Mouse (Mus musculus): ENCODE results near the gene Nfic. TPM values are rescaled to one million over a fixed set of nuclear protein-coding genes. Genes with fewer than 3 reads are reported as not detected.

The Nfic gene
- polyA plus RNA-seq, 1 experiment from 2014 or later = 21.1 TPM

GRCm38 (mm10) chr10:81404720-81405119 is 50.7 kb downstream of the Nfic start:
- H3K4me2 ChIP-seq (ENCODE audit: low read depth, low read length) = peak overlapping the region; percentile 40
- ATAC-seq = no peak
- H3K27me3 ChIP-seq (ENCODE audit: insufficient read depth, low read length) = peaks cover 4% of the 10 kb centered on the region; the same call in 1 of the 2 replicates
- H3K4me3 ChIP-seq (ENCODE audit: low read depth, low read length) = no peak overlapping the region
- 32% methylated on average over 17 of the region's 18 CpGs for WGBS (ENCODE audit: insufficient replicate concordance)
- H3K27ac ChIP-seq (ENCODE audit: low read depth) = peak overlapping the region; percentile 39
- no peak for TF ChIP-seq EP300 (IDR thresholded peaks at IDR 0.05; ENCODE audit: low read depth)
- no peak for TF ChIP-seq CTCF (IDR thresholded peaks at IDR 0.05; ENCODE audit: low read depth)
- H3K36me3 ChIP-seq (replicated peaks; ENCODE audit: insufficient read depth, low read length) = peaks cover 24% of the 10 kb centered on the region
- H3K9me3 ChIP-seq (ENCODE audit: low read length) = no peaks in the 10 kb centered on the region
- no peak for DNase-seq
- H3K9ac ChIP-seq (replicated peaks) = no peak overlapping the region
- peaks cover 40% of the 10 kb centered on the region for H3K4me1 ChIP-seq (ENCODE audit: insufficient read depth)

- 55% methylated on average over 9 of the region's 9 CpGs for WGBS (ENCODE audit: insufficient replicate concordance)
- H3K27ac ChIP-seq (ENCODE audit: low read depth) = no peak overlapping the region
- TF ChIP-seq CTCF (IDR thresholded peaks at IDR 0.05; ENCODE audit: low read depth) (no peak), EP300 (IDR thresholded peaks at IDR 0.05; ENCODE audit: low read depth) (no peak)
- peaks cover 35% of the 10 kb centered on the region for H3K4me1 ChIP-seq (ENCODE audit: insufficient read depth)
- peaks cover 4% of the 10 kb centered on the region; the same call in 1 of the 2 replicates for H3K27me3 ChIP-seq (ENCODE audit: insufficient read depth, low read length)
- peaks cover 31% of the 10 kb centered on the region for H3K36me3 ChIP-seq (replicated peaks; ENCODE audit: insufficient read depth, low read length)
- no peak overlapping the region for H3K9ac ChIP-seq (replicated peaks)
- ATAC-seq (no peak), DNase-seq (no peak)
- no peak overlapping the region for H3K4me3 ChIP-seq (ENCODE audit: low read depth, low read length)
- no peaks in the 10 kb centered on the region for H3K9me3 ChIP-seq (ENCODE audit: low read length)
- peak overlapping the region; percentile 40; the same call in 1 of the 2 replicates for H3K4me2 ChIP-seq (ENCODE audit: low read depth, low read length)
Observed at GRCm38 (mm10) chr10:81404082-81404481, 51.4 kb downstream of the Nfic start.

- no peak overlapping the region for H3K4me2 ChIP-seq (ENCODE audit: low read depth, low read length)
- peaks cover 29% of the 10 kb centered on the region for H3K4me1 ChIP-seq (ENCODE audit: insufficient read depth)
- TF ChIP-seq EP300 (IDR thresholded peaks at IDR 0.05; ENCODE audit: low read depth) (no peak), CTCF (IDR thresholded peaks at IDR 0.05; ENCODE audit: low read depth) (no peak)
- H3K27me3 ChIP-seq (ENCODE audit: insufficient read depth, low read length) = peaks cover 3% of the 10 kb centered on the region; the same call in 1 of the 2 replicates
- H3K9me3 ChIP-seq (ENCODE audit: low read length) = no peaks in the 10 kb centered on the region
- H3K4me3 ChIP-seq (ENCODE audit: low read depth, low read length) = no peak overlapping the region
- H3K27ac ChIP-seq (ENCODE audit: low read depth) = no peak overlapping the region; the same call in 1 of the 2 replicates
- DNase-seq (no peak), ATAC-seq (no peak)
- peaks cover 32% of the 10 kb centered on the region for H3K36me3 ChIP-seq (replicated peaks; ENCODE audit: insufficient read depth, low read length)
- 84% methylated on average over 10 of the region's 10 CpGs for whole genome bisulfite sequencing (ENCODE audit: insufficient replicate concordance)
- H3K9ac ChIP-seq (replicated peaks) = no peak overlapping the region
Observed at GRCm38 (mm10) chr10:81403511-81403910, 51.9 kb downstream of the Nfic start.

- Histone ChIP-seq H3K9ac (replicated peaks) (no peak overlapping the region), H3K27me3 (ENCODE audit: insufficient read depth, low read length) (no peaks in the 10 kb centered on the region), H3K9me3 (ENCODE audit: low read length) (no peaks in the 10 kb centered on the region), H3K27ac (ENCODE audit: low read depth) (peak overlapping the region; percentile 71), H3K4me2 (ENCODE audit: low read depth, low read length) (peak overlapping the region; percentile 29; the same call in 1 of the 2 replicates), H3K36me3 (replicated peaks; ENCODE audit: insufficient read depth, low read length) (peaks cover 35% of the 10 kb centered on the region), H3K4me1 (ENCODE audit: insufficient read depth) (peaks cover 18% of the 10 kb centered on the region), H3K4me3 (ENCODE audit: low read depth, low read length) (no peak overlapping the region)
- 52% methylated on average over 7 of the region's 7 CpGs for WGBS (ENCODE audit: insufficient replicate concordance)
- DNase-seq = no peak
- ATAC-seq = peak; percentile 14
- TF ChIP-seq EP300 (IDR thresholded peaks at IDR 0.05; ENCODE audit: low read depth) = no peak
- TF ChIP-seq CTCF (IDR thresholded peaks at IDR 0.05; ENCODE audit: low read depth) = no peak
Observed at GRCm38 (mm10) chr10:81402227-81402765, 53.1 kb downstream of the Nfic start.

GRCm38 (mm10) chr10:81401521-81402226 is 53.8 kb downstream of the Nfic start:
- peak overlapping the region; percentile 71 for H3K27ac ChIP-seq (ENCODE audit: low read depth)
- H3K4me3 ChIP-seq (ENCODE audit: low read depth, low read length) = no peak overlapping the region
- DNase-seq (peak; percentile 79), ATAC-seq (peak; percentile 78)
- no peak for TF ChIP-seq EP300 (IDR thresholded peaks at IDR 0.05; ENCODE audit: low read depth)
- TF ChIP-seq CTCF (IDR thresholded peaks at IDR 0.05; ENCODE audit: low read depth) = no peak
- H3K27me3 ChIP-seq (ENCODE audit: insufficient read depth, low read length) = no peaks in the 10 kb centered on the region
- no peaks in the 10 kb centered on the region for H3K9me3 ChIP-seq (ENCODE audit: low read length)
- H3K36me3 ChIP-seq (replicated peaks; ENCODE audit: insufficient read depth, low read length) = peaks cover 34% of the 10 kb centered on the region
- H3K9ac ChIP-seq (replicated peaks) = no peak overlapping the region; the same call in 1 of the 2 replicates
- peaks cover 14% of the 10 kb centered on the region for H3K4me1 ChIP-seq (ENCODE audit: insufficient read depth)
- peak overlapping the region; percentile 29; the same call in 1 of the 2 replicates for H3K4me2 ChIP-seq (ENCODE audit: low read depth, low read length)
- 26% methylated on average over 17 of the region's 18 CpGs for WGBS (ENCODE audit: insufficient replicate concordance)

GRCm38 (mm10) chr10:81401205-81401520 is 54.3 kb downstream of the Nfic start:
- no peaks in the 10 kb centered on the region for H3K27me3 ChIP-seq (ENCODE audit: insufficient read depth, low read length)
- H3K36me3 ChIP-seq (replicated peaks; ENCODE audit: insufficient read depth, low read length) = peaks cover 34% of the 10 kb centered on the region
- 59% methylated on average over 10 of the region's 10 CpGs for WGBS (ENCODE audit: insufficient replicate concordance)
- H3K4me3 ChIP-seq (ENCODE audit: low read depth, low read length) = no peak overlapping the region
- DNase-seq (no peak), ATAC-seq (no peak)
- peak overlapping the region; percentile 71 for H3K27ac ChIP-seq (ENCODE audit: low read depth)
- no peak overlapping the region for H3K4me2 ChIP-seq (ENCODE audit: low read depth, low read length)
- TF ChIP-seq EP300 (IDR thresholded peaks at IDR 0.05; ENCODE audit: low read depth) (no peak), CTCF (IDR thresholded peaks at IDR 0.05; ENCODE audit: low read depth) (no peak)
- no peaks in the 10 kb centered on the region for H3K9me3 ChIP-seq (ENCODE audit: low read length)
- peaks cover 14% of the 10 kb centered on the region for H3K4me1 ChIP-seq (ENCODE audit: insufficient read depth)
- no peak overlapping the region for H3K9ac ChIP-seq (replicated peaks)

Measured in liver, postnatal 0 days (tissue).